Mouse (Mus musculus): Measurements from ENCODE around the gene Klk1b9.

DNA sequence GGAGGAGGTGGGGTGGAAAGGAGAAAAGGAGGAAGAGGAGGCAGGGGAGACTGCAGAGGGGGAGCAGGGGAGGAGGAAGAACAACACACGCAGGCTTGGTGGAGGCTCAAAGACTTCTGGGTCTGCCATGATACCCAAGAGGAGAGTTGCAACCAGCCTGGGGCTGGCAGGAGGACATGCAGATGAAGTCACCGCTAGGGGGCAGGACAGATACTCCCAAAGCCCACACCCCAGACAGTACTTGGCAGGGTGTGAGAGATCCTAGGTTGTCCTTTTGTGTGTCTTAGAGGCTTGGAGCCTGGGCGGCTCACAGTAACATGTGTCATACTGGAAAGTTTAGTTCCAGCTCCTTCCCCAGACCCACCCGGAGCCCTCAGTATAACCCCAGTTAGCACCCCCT is 47.3 kb upstream of the Klk1b9 start:
- TF ChIP-seq CTCF (IDR thresholded peaks at IDR 0.05; ENCODE audit: insufficient read depth, low read depth, low read length) = no peak
- TF ChIP-seq POLR2A (IDR thresholded peaks at IDR 0.05; ENCODE audit: insufficient read depth, low read depth, low read length) = no peak

All from olfactory bulb, adult 2 months (tissue).